Mouse (Mus musculus): ENCODE measurements at regions not wholly inside any gene's neighbourhood (a gene's known extent, or its start where the extent isn't known, plus 50 kb on each side); places are given as distances from the start of the nearest gene placed in this dataset.

DNA sequence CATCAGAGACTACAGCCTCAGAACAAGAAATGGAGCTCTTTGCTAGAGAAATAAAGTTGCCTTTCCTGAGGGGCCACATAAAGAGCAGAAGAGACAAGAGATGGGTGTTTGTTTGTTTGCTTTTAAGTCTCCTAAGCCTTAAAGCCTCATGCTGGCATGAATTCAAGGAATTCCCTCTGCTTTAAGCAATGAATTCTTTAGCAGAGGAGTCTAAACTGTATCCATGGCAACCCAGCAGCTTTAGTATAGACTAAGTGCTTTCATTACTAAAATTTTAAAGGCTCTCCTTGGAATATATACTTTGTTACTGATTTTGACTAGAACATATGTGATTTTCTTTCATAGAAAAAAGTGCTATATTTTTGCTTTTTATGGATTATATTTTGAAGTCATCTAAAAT is 195.0 kb upstream of the Meox2 start:
- no peak for TF ChIP-seq POLR2A (IDR thresholded peaks at IDR 0.05; ENCODE audit: insufficient read depth, low read depth, low read length)
- no peak for TF ChIP-seq CTCF (IDR thresholded peaks at IDR 0.05)

Measured in heart, adult 2 months (tissue).